Mouse (Mus musculus) thymus, postnatal 25 days (tissue): ENCODE measurements at regions not wholly inside any gene's neighbourhood (a gene's known extent, or its start where the extent isn't known, plus 50 kb on each side); places are given as distances from the start of the nearest gene placed in this dataset.

Experiments
- DNase-seq: peaks from one replicate; pipeline ENCODE4 v3.0.0; 2022

DNA sequence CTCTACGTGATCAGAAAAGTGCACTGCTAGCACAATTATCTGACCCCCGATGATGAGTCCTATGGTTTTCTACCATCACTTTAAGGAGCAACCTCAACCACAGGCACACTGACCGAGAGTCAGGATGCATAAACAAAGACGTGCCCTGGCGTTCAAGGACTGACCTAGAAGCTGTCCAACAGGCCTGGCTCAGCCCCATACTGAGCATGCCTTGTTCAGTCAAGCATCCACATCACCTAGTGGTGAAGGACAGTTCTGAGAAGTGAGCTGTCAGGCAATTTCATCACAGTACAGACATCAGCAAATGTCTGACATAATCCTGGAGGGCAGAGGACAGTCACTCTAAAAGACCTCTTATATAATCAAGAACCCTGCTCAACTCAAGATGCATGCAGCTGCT lies 81.5 kb upstream of the Elovl6 start:
- no peak for DNase-seq

DNA sequence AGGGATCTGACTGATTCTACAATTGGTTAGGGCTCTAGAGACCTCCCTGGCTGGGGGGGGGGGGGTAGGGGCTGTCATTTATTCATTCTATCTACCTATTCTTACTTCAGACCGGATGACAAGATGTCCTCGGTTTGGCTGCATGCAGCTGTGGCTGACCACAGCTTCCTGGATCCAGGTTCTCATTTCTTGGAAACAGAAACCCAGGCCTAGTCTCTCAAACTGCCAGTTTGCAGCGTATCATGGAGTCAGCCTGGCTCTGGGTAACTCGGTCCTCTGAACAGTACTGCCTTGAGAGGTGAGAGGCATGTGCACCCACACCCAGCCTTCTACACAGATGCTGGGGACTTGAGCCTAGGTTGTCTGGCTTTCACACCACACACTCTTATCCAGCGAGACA lies 62.1 kb upstream of the Elovl6 start:
- peak; percentile 3 for DNase-seq

DNA sequence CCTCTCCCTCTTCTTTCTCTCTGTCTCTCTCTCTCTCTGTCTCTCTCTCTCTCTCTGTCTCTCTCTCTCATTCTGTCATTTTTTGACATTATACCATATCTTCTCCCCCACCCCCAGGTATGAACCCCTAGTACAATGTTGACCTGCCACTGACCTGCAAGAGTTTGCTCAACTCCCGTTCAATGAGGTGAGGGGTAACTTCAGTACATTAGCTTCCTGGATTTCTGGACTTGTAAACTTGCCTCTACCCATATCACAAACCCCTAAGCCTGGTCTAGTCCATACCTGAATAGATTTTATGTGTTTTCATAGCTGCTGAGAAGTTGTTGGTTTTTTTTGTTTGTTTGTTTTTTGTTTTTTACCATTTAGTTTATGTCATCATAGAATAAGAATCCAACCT lies 60.8 kb upstream of the Elovl6 start:
- no peak for DNase-seq

DNA sequence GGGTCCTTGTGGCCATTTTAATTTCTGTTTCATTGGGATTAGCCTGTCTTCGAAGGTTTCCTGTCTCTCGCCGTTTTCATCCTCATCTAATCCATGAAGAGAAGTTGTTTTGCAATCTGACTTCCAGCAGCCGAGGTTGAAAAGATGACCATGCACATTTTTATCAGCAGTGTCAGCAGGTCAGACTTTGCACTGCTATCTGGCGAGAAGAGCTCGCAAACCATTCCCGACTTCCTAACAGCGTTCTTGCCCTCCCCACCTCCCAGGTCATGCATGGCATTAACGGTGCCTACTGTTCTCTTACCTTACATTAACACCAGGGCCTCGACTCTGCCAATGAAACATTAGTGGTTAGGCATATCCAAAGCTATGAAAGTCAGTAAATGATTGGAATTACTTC lies 60.1 kb upstream of the Elovl6 start:
- DNase-seq: no peak

DNA sequence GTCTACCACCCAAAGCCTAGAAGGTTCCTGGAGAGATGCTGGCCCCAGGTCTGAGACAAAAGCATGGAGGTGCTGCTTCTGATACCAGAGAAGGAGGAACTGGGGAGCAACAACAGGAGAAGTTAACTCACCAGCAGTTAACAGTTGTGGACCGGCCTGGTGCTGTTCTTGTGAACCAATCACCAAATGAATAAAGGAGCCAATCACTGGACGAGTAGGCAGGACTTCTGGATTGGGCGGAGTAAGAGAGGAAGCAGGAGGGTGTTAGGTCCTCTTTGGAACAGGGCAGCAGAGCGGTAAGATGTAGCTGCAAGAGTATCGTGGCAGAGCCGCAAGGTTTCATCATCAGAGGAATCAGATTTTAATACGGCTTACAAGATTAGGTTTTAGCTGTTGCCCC lies 57.7 kb upstream of the Elovl6 start:
- DNase-seq: no peak

DNA sequence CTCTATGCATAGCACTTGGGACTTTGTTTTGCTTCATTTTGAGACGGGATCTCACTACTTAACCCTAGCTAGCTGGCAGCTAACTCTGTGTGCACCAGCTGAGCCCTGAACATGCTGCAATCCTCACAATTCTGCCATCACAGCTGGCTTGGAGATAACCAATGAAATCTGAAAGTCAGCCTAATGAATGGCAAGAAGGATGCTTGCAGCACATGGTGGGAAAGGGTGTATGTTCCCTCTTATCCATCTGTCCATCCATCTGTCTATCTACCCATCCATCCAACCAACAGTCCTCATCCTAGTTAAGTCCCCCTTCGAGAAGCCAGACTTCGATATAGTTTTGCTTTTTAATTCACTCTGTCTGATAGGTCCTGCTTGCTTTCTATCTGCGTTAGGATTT lies 55.9 kb upstream of the Elovl6 start:
- no peak for DNase-seq

DNA sequence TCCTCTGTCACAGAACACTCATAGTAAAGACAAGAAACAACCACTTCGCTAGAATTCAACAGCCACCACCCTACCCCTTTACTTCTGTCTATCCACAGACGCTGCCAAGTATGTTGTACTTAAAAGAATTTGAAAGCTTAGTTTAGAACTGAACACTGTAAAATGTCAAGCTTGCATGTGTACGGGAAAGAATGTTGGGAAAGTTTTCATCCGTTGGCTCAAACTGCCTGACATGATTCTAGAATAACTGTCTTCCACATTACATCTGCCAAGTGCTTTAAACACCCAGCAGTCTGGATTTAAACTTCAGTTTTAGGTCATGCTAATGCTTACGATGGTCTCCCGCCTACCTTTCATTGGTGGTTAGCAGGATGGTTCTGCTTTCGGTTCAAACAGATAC lies 54.1 kb upstream of the Elovl6 start:
- DNase-seq: no peak

DNA sequence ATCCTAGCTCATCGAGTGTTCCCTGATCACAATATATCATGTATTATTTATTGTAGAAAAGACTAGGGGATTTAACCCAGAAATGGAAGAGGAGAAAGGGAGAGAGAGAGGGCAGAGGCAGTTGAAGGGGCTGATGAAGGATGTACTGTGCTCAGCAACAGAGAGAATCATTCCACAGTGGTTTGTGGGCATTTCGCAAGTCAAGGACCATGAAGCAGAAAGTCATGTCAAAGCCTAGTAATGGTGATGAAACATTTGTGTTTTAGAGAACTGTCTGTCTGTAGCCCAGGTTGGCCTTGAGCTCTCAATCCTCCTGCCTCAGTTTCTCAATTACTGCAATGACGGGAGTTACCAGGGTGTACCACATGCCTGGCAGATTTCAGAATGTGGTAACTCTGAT lies 50.9 kb upstream of the Elovl6 start:
- no peak for DNase-seq
